Mouse (Mus musculus): ENCODE measurements at regions not wholly inside any gene's neighbourhood (a gene's known extent, or its start where the extent isn't known, plus 50 kb on each side); places are given as distances from the start of the nearest gene placed in this dataset.

- H3K27ac ChIP-seq (ENCODE audit: insufficient read depth, low read depth, low read length), result no peak overlapping the region
- WGBS, result 68% methylated on average over 9 of the region's 9 CpGs
- TF ChIP-seq POLR2A (IDR thresholded peaks at IDR 0.05; ENCODE audit: low read depth, low read length) (no peak), CTCF (conservative IDR thresholded peaks at IDR 0.05; ENCODE audit: insufficient read depth, insufficient read length, low read depth, low read length) (no peak)
Measured at GRCm38 (mm10) chr12:39736097-39736920, 301.5 kb downstream of the Arl4a start.

GRCm38 (mm10) chr12:39734176-39734575, 303.6 kb downstream of the Arl4a start:
- DNase-seq, result no peak
- Histone ChIP-seq H3K4me1 (ENCODE audit: control insufficient read depth, insufficient read depth, low read length) (no peaks in the 10 kb centered on the region), H3K27ac (ENCODE audit: insufficient read depth, low read depth, low read length) (no peak overlapping the region), H3K36me3 (ENCODE audit: control insufficient read depth, insufficient read depth, low read length) (no peaks in the 10 kb centered on the region), H3K4me3 (ENCODE audit: insufficient read depth, low read depth, low read length) (no peak overlapping the region), H3K27me3 (replicated peaks; ENCODE audit: control insufficient read depth, insufficient read depth, low read length) (no peaks in the 10 kb centered on the region)
- 71% methylated on average over 2 of the region's 2 CpGs for WGBS
- TF ChIP-seq POLR2A (IDR thresholded peaks at IDR 0.05; ENCODE audit: low read depth, low read length) (no peak), CTCF (conservative IDR thresholded peaks at IDR 0.05; ENCODE audit: insufficient read depth, insufficient read length, low read depth, low read length) (no peak)

More at GRCm38 (mm10) chr12:39736097-39736920, 301.5 kb downstream of the Arl4a start:
- Histone ChIP-seq H3K27me3 (replicated peaks; ENCODE audit: control insufficient read depth, insufficient read depth, low read length) (no peaks in the 10 kb centered on the region), H3K36me3 (ENCODE audit: control insufficient read depth, insufficient read depth, low read length) (no peaks in the 10 kb centered on the region), H3K4me1 (ENCODE audit: control insufficient read depth, insufficient read depth, low read length) (no peaks in the 10 kb centered on the region), H3K4me3 (ENCODE audit: insufficient read depth, low read depth, low read length) (no peak overlapping the region)
- no peak for DNase-seq

GRCm38 (mm10) chr12:39731177-39731576, 306.6 kb downstream of the Arl4a start:
- H3K4me3 ChIP-seq (ENCODE audit: insufficient read depth, low read depth, low read length), result no peak overlapping the region
- 61% methylated on average over 3 of the region's 3 CpGs for WGBS
- H3K27ac ChIP-seq (ENCODE audit: insufficient read depth, low read depth, low read length), result no peak overlapping the region
- H3K36me3 ChIP-seq (ENCODE audit: control insufficient read depth, insufficient read depth, low read length), result no peaks in the 10 kb centered on the region
- H3K27me3 ChIP-seq (replicated peaks; ENCODE audit: control insufficient read depth, insufficient read depth, low read length), result no peaks in the 10 kb centered on the region
- DNase-seq, result no peak
- TF ChIP-seq CTCF (conservative IDR thresholded peaks at IDR 0.05; ENCODE audit: insufficient read depth, insufficient read length, low read depth, low read length), result no peak
- no peaks in the 10 kb centered on the region for H3K4me1 ChIP-seq (ENCODE audit: control insufficient read depth, insufficient read depth, low read length)

GRCm38 (mm10) chr12:39729255-39729654, 308.6 kb downstream of the Arl4a start:
- Histone ChIP-seq H3K4me3 (ENCODE audit: insufficient read depth, low read depth, low read length) (no peak overlapping the region), H3K4me1 (ENCODE audit: control insufficient read depth, insufficient read depth, low read length) (no peaks in the 10 kb centered on the region), H3K36me3 (ENCODE audit: control insufficient read depth, insufficient read depth, low read length) (no peaks in the 10 kb centered on the region), H3K27me3 (replicated peaks; ENCODE audit: control insufficient read depth, insufficient read depth, low read length) (no peaks in the 10 kb centered on the region), H3K27ac (ENCODE audit: insufficient read depth, low read depth, low read length) (no peak overlapping the region)
- TF ChIP-seq POLR2A (IDR thresholded peaks at IDR 0.05; ENCODE audit: low read depth, low read length) (no peak), CTCF (conservative IDR thresholded peaks at IDR 0.05; ENCODE audit: insufficient read depth, insufficient read length, low read depth, low read length) (no peak)
- 56% methylated on average over 2 of the region's 2 CpGs for WGBS
- DNase-seq, result no peak

- no peaks in the 10 kb centered on the region for H3K36me3 ChIP-seq (ENCODE audit: control insufficient read depth, insufficient read depth, low read length)
- WGBS, result 89% methylated on average over 2 of the region's 2 CpGs
- TF ChIP-seq CTCF (conservative IDR thresholded peaks at IDR 0.05; ENCODE audit: insufficient read depth, insufficient read length, low read depth, low read length), result no peak
- TF ChIP-seq POLR2A (IDR thresholded peaks at IDR 0.05; ENCODE audit: low read depth, low read length), result no peak
- no peaks in the 10 kb centered on the region for H3K27me3 ChIP-seq (replicated peaks; ENCODE audit: control insufficient read depth, insufficient read depth, low read length)
- DNase-seq, result no peak
- no peaks in the 10 kb centered on the region for H3K4me1 ChIP-seq (ENCODE audit: control insufficient read depth, insufficient read depth, low read length)
- no peak overlapping the region for H3K4me3 ChIP-seq (ENCODE audit: insufficient read depth, low read depth, low read length)
- H3K27ac ChIP-seq (ENCODE audit: insufficient read depth, low read depth, low read length), result no peak overlapping the region
Measured at GRCm38 (mm10) chr12:39724172-39724571, 313.7 kb downstream of the Arl4a start.

GRCm38 (mm10) chr12:39715120-39715519, 322.7 kb downstream of the Arl4a start:
- DNase-seq, result no peak
- Histone ChIP-seq H3K36me3 (ENCODE audit: control insufficient read depth, insufficient read depth, low read length) (no peaks in the 10 kb centered on the region), H3K4me3 (ENCODE audit: insufficient read depth, low read depth, low read length) (no peak overlapping the region), H3K27ac (ENCODE audit: insufficient read depth, low read depth, low read length) (no peak overlapping the region), H3K27me3 (replicated peaks; ENCODE audit: control insufficient read depth, insufficient read depth, low read length) (no peaks in the 10 kb centered on the region), H3K4me1 (ENCODE audit: control insufficient read depth, insufficient read depth, low read length) (no peaks in the 10 kb centered on the region)
- no peak for TF ChIP-seq CTCF (conservative IDR thresholded peaks at IDR 0.05; ENCODE audit: insufficient read depth, insufficient read length, low read depth, low read length)
- TF ChIP-seq POLR2A (IDR thresholded peaks at IDR 0.05; ENCODE audit: low read depth, low read length), result no peak
- WGBS, result 61% methylated on average over 4 of the region's 4 CpGs

- Histone ChIP-seq H3K27me3 (replicated peaks; ENCODE audit: control insufficient read depth, insufficient read depth, low read length) (no peaks in the 10 kb centered on the region), H3K4me1 (ENCODE audit: control insufficient read depth, insufficient read depth, low read length) (no peaks in the 10 kb centered on the region), H3K27ac (ENCODE audit: insufficient read depth, low read depth, low read length) (no peak overlapping the region), H3K36me3 (ENCODE audit: control insufficient read depth, insufficient read depth, low read length) (no peaks in the 10 kb centered on the region), H3K4me3 (ENCODE audit: insufficient read depth, low read depth, low read length) (no peak overlapping the region)
- WGBS, result 86% methylated on average over 2 of the region's 2 CpGs
- DNase-seq, result no peak
- TF ChIP-seq CTCF (conservative IDR thresholded peaks at IDR 0.05; ENCODE audit: insufficient read depth, insufficient read length, low read depth, low read length) (no peak), POLR2A (IDR thresholded peaks at IDR 0.05; ENCODE audit: low read depth, low read length) (no peak)
Measured at GRCm38 (mm10) chr12:39714169-39714794, 323.5 kb downstream of the Arl4a start.
